Mouse (Mus musculus): ENCODE results near the gene Exoc8.

The Exoc8 gene

GRCm38 (mm10) chr8:124853511-124853910 lies 44.0 kb downstream of the Exoc8 start:
- DNase-seq (ENCODE audit: extremely low spot score, low spot score) = no peak

GRCm38 (mm10) chr8:124845573-124845972 lies 51.9 kb downstream of the Exoc8 start:
- DNase-seq (ENCODE audit: extremely low spot score, low spot score) = no peak

DNA sequence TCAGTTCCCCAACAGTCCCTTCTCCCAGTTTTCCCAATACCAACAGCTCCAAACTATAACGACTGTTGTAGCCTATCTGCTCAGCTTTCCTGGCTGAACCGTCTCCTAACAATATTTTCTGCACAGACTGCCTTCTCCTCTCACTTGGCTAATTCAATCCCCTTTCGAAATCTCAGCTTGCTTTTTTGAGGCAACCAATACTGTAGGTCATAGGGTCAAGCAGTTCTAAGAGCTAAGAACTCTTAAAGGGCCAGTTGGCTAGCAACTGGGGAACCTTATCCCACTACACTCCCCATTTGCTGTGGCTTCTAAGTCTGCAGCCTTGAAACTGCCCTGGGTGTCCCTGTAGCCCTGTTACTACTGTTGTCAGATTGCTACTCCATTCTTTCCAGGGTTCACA lies 52.4 kb downstream of the Exoc8 start:
- no peak for DNase-seq (ENCODE audit: extremely low spot score, low spot score)

Data from neural tube, embryonic 10.5 days (tissue).